Mouse (Mus musculus) urinary bladder, adult 18-20 months (tissue): ENCODE measurements around the gene Snrnp70.
"Not testable (repeated sequence)": the region's sequence is repeated elsewhere in the genome, so short reads cannot be mapped to it uniquely, and the experiment has no call there.

ENCODE experiments used
- DNase-seq, 2 experiments: peaks; one replicate each; pipeline ENCODE4 v3.0.0; 2022; ENCODE audit warnings: low spot score in 2 of 2, mixed read lengths in 2 of 2

Snrnp70 gene

GRCm38 (mm10) chr7:45409497-45410163 is 14.1 kb upstream of the Snrnp70 start:
- no peak for DNase-seq

- no peak for DNase-seq
Measured at GRCm38 (mm10) chr7:45408949-45409348, 13.4 kb upstream of the Snrnp70 start.

GRCm38 (mm10) chr7:45408351-45408750 is 12.8 kb upstream of the Snrnp70 start:
- DNase-seq: no peak

GRCm38 (mm10) chr7:45407836-45408235 is 12.3 kb upstream of the Snrnp70 start:
- DNase-seq: no peak

GRCm38 (mm10) chr7:45406157-45407156 is 10.9 kb upstream of the Snrnp70 start:
- peak in 1 of 2 experiments; percentile 36 for DNase-seq

GRCm38 (mm10) chr7:45405091-45406075 is 9.8 kb upstream of the Snrnp70 start, which contains the start of gene Kcna7:
Kcna7 (plus strand) TSS chr7:45405653.
- peak; percentile 49 to 76 for DNase-seq

- DNase-seq: peak in 1 of 2 experiments; percentile 38
Measured at GRCm38 (mm10) chr7:45403532-45404261, 8.2 kb upstream of the Snrnp70 start.

- DNase-seq: no peak
Measured at GRCm38 (mm10) chr7:45401521-45402085, 6.1 kb upstream of the Snrnp70 start.

GRCm38 (mm10) chr7:45396787-45397186 is 1.2 kb upstream of the Snrnp70 start:
- DNase-seq: no peak

GRCm38 (mm10) chr7:45396337-45396775 is 814 bp upstream of the Snrnp70 start:
- DNase-seq: not testable (repeated sequence)

- no peak for DNase-seq
Measured at GRCm38 (mm10) chr7:45395129-45395541, 407 bp downstream of the Snrnp70 start.

- DNase-seq: no peak
Measured at GRCm38 (mm10) chr7:45386077-45386476, 9.5 kb downstream of the Snrnp70 start.

- DNase-seq: no peak
Measured at GRCm38 (mm10) chr7:45376057-45376456, 19.5 kb downstream of the Snrnp70 start.

- no peak for DNase-seq
Measured at GRCm38 (mm10) chr7:45374620-45375019, 20.9 kb downstream of the Snrnp70 start.

- DNase-seq: no peak
Measured at GRCm38 (mm10) chr7:45372371-45372770, 23.2 kb downstream of the Snrnp70 start.

GRCm38 (mm10) chr7:45370475-45371311 is 24.8 kb downstream of the Snrnp70 start, which contains the start of gene Lin7b:
Lin7b (minus strand) TSS chr7:45370583.
- peak; percentile 83 to 89 for DNase-seq

GRCm38 (mm10) chr7:45369836-45370474 is 25.6 kb downstream of the Snrnp70 start:
- peak in 1 of 2 experiments; percentile 21 for DNase-seq

- DNase-seq: no peak
Measured at GRCm38 (mm10) chr7:45369022-45369745, 26.4 kb downstream of the Snrnp70 start.
